Mouse (Mus musculus) cerebellum, postnatal 10 days (tissue): ENCODE measurements at regions not wholly inside any gene's neighbourhood (a gene's known extent, or its start where the extent isn't known, plus 50 kb on each side); places are given as distances from the start of the nearest gene placed in this dataset.

Experiments used
- DNase-seq, 2 experiments: peaks; one replicate each; pipeline ENCODE4 v3.0.0; 2021; ENCODE audit warnings: mixed read lengths in 2 of 2

DNA sequence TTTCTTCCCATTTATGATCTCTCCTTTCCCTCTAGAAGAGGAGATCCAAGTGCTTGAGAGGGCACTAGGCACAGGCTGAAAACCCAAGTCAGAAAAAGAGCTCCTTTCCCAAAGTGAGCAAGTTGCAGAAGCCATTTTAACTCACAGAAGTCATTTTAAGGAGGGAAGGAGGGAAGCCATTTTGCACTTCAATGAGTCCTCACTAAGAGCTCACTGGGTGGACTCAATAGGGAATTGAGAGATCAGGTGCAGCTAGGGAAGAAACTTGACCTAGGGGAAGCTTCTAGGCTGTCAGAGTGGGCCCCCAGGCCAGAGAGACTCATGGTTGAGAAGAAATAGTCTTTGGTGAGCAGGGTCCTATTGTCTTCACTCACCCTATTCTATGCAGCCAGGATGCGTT lies 363.5 kb upstream of the Nrp1 start:
- DNase-seq, result no peak

DNA sequence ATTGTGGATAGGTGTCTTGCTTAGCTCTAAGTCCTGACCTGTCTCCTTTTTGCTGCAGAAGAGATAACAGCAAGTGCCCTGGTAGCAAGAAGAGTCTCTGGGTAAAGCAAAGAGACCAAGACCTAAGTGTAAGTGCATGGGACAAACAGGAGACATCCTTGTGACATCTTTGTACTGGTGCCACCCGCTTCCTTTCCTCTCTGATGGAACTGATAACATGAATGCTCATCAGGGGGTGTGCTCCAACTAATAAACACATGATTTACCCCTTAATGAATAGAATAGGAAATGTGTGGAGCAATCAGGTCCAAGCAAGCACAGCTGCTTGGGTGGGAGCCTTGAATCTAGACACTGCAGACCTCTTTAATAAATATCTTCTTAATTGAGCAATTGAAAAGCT lies 362.9 kb upstream of the Nrp1 start:
- DNase-seq, result no peak

DNA sequence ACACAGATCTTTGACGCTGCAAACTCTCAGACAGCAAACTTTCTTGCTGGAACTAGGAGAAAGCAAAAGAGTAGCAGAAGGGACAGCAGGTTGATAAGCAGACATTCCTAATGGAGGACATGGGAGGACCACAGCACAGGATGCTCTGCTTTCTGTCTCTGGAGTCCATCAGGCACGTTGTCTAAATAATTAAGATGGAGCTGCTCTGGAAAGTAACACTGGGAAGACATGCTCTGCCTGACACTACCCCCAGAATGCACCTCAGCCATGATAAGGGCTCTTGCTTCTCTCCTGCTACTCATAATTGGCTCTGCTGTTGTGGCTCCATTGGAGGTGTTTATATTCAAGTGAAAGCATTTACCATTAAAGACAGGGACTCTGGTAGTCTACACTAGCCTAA lies 356.0 kb upstream of the Nrp1 start:
- DNase-seq, result no peak

DNA sequence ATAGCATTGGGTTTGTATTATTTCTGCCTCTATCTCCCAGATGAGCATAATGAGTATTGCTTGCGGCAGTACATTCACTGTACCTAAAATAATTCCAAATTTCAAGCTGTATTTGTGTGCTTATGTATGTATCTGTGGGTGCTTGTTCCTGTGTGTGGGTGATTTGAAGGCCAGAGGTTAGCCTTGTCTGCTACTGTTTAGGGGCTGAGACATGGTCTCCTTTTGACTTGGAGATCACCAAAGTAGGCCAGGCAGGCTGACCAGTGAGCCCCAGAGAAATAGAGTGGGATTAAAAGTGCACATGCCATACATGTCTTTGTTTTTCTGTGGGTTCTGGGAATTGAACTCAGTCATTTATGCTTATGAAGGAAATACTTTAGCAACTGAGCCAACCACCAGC lies 355.6 kb upstream of the Nrp1 start:
- DNase-seq, result no peak

DNA sequence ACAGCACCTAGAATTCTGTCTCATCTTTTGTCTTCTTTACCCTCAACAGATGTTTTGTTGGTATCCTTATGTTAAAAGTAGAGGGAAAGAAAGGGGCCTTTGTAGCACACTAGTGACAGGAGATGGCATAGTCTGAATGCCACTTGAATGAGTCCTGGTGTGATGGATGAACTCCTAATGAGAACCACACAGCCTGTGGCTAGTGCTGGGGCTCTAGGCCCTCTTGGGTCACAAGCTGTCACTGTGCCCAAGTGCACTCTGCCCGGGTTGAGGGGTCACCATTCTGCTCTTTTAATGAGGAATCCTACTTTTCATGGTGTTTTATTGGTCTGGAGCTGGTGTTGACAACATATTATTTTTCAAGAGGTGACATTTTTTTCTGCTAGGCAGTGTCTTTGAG lies 355.0 kb upstream of the Nrp1 start:
- DNase-seq, result no peak

DNA sequence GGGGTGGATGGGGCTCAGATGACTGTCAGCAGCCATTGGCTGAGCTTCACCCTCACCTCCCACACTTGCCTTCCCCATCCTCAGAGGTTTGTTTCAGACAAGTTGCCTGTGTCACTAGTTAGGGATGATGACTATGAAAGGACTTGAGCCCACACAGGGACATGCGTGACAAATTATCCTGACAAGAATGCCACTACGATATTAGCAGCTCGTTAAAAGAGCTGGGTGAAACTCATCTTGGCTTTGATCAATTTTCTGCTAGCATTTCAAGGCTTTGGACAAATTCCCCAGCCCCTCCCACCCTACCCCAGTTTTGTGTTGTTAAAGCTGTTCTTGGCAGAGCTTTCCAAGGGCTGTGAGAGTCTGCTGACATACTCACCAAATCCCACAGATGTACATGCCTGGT lies 354.5 kb upstream of the Nrp1 start:
- DNase-seq, result no peak

DNA sequence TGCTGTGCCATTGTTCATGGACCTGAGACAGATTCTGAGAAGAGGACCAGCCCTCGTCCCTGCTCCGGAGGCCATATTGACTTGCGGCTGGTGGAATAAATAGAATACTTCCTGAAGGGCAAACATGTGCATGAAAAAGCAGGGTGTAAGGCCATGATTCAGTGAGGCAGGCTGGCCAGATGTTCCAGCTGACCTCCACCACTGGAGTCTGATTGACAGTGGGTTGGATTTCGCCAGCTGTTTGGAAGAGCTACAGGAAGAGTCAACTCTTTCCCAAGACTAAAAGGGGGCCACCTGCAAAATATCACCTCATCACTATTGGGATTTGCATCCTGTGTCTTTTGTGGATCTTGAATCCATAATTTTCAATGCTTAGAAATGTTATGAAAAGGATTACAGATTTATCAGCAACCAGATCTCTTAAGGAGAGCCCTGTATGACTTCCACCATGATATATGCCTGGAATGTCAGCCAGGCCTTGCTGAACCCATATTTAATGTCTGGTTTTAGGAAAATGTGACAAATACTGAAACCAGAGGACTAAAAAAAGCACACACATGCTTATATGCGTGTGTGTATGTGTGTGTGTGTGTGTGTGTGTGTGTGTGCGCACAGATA lies 348.9 kb upstream of the Nrp1 start:
- no peak for DNase-seq

DNA sequence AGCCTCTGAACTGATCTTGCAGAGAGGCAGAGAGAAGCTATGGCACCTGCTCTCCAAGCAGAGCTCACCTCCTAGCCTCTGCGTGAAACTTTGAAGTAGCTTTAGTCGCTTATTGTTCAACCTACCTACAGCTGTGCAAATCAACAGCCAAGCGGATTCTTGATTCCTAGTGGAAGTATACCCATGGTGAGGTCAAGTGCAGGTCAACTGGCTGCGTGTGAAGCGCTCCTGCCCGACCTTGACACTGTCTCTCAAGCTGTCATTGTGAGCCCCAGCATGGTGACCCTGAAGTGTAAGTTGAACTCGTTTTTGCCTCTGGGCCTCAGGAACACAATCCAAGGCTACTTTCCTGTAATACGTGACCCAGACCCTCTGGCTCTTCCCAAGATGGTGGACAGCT lies 341.2 kb upstream of the Nrp1 start:
- no peak for DNase-seq

DNA sequence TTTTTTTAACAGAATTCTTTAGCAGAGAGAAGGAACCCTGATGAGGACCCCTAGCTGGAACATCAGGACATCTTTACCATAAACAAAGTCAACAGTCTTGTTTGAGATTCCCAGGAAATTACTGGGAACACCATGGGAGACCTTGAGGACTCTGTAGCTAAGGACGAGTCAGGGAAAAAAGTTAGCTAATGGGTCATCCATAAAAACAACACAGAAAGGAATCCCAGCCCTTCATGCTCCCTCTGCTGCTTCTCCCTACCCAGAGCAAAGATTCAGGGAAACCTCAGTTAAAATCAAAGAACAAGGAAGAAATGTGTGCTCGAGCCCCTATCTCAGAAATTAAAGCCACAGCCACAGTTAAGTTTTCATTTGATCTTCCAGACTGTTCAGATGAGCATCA lies 334.7 kb upstream of the Nrp1 start:
- DNase-seq, result no peak

DNA sequence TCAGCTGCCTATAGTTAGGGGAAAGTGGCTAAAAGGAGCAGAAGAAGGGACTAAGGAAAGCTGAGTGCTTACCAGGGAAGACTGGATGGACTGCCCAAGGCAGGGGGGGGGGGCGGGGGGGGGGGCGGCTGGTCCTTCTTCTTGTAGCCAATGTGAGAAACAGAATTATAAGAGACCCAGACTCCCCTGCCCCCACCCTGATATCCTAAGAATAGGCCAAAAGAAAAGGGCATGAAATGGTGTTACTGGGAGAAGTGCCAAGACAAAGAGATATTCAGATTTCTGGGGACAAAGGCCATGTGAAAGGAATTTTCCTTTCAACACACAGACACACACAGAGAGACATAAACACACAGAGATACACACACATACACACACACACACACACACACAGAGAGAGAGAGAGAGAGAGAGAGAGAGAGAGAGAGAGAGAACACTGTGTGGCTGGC lies 333.6 kb upstream of the Nrp1 start:
- peak; percentile 42 to 45 for DNase-seq

DNA sequence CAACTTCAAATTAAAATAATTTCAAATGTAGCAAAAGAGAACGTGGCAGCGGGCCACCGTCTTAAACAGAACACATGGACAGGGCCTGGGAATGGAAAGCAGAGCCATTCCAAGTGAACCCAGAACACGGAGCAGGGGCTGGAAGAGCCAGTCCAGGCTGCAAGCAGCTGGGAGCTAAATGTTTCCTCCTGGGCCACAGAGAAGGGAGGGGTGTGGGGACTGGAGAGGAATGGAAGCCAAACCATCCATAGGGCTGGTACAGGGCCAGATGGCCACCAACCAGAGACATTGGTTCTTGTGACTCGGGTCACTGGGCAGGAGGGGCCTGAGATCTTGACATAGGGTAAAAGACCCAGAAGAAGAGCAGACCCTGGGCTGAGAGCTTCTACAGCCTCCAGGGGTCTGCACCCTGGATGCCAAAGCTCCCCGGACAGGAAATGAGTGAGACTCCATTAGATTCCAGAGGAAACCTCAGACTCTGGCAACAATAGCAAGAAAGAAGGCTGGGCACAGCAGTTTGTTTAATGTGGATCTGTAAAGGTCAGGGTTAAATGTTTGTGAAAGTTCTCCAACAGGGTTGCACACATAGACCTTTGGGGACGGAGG lies 333.1 kb upstream of the Nrp1 start:
- DNase-seq, result peak; percentile 83 to 89

DNA sequence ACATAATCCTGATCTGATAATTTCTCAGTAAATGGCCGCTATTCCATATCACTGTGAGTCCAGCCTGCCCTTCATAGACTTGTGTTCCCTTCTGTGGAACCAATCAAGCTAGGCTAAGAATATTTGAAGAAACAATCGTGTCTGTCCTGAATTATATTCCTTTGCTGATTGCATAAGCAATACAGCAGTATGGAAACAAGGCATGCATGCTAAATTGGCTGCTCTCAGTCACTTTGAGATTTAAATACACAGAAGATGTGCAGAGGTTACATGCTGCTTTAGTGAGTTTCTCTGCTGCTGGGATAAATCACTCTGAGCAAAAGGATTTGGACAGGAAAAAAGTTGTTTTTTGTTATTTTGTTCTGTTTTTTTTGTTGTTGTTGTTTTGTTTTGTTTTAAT lies 331.4 kb upstream of the Nrp1 start:
- no peak for DNase-seq

DNA sequence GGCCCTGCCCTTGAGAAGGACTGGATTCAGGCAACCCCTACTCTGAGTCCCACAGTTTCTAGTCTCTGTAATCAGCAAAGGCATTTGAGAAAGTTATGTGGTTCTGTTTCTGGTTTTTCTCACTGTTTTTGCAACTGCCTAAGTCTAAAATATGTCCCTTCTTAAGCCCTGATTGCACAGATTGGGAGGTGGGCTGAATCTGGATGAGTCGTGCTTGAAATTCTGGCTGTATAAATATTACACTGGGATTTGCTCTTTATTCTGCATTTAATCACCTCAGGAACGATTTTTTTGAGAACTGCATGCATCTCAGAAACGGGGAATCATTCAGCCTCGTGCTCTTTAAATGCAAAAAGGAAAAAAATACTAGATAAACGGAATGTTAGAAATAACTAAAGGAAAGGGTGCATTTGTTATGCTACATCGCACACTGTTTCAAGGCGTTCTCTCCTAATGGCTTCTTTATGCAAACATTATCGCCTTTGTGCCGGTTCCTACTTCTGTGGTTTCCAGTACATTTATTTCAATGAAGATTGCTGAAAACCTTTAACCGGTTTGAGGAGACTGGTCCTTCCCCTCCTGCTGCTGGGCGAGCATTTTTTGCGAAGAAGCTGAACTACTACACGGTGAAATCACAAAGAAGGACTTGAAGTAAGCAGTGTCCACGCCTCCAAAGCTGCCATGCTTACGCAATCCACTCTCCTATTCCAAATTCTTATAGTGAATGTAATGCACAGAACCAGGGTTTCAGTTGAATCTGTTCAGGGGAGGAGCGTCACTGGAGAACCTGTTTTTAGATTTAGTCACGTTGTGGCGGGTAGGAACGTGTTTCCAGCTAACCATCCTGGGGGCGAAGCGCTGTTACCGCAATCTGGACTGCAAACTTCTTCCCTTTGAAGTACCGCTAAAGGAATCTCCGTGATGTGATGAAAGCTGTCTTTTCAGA lies 327.8 kb upstream of the Nrp1 start:
- DNase-seq, result no peak

DNA sequence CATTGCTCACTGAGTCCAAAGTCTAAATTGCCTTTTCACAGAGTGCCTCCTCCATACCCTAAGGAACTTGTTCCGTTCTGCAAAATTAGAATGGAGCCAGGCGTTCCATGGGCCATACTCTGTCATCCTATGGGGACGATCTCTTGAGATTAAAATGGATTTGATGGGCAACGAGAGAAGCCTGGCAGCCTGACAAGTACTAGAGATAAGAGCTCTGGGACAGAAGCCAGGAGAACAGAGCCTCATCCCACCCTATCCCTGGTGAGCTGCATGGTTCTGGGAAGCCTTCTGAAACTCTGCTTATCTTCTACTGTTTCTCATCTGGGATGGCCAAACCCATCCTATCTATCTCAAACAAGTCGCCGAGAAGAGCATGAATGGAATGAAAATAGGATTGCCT lies 324.3 kb upstream of the Nrp1 start:
- DNase-seq, result peak; percentile 12 to 25

DNA sequence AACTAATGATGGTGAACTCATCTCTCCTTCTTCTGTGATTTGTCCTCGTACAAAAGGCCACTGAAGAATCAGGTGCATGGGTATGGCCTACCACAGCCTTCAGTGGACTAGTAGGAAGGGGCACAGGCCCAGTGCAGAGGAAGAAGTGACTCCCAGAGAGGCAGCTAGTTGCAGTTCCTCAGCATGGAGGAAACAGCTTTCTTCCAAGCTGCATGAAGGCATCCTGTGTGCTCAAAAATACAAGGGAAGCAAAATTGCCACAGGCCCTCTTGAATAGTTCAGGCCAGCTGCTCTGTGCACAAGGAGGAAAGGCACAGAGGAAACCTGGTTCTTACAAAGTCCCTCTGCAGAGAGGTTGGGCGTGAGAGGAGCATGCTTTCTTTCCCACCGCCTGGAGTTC lies 322.7 kb upstream of the Nrp1 start:
- no peak for DNase-seq

DNA sequence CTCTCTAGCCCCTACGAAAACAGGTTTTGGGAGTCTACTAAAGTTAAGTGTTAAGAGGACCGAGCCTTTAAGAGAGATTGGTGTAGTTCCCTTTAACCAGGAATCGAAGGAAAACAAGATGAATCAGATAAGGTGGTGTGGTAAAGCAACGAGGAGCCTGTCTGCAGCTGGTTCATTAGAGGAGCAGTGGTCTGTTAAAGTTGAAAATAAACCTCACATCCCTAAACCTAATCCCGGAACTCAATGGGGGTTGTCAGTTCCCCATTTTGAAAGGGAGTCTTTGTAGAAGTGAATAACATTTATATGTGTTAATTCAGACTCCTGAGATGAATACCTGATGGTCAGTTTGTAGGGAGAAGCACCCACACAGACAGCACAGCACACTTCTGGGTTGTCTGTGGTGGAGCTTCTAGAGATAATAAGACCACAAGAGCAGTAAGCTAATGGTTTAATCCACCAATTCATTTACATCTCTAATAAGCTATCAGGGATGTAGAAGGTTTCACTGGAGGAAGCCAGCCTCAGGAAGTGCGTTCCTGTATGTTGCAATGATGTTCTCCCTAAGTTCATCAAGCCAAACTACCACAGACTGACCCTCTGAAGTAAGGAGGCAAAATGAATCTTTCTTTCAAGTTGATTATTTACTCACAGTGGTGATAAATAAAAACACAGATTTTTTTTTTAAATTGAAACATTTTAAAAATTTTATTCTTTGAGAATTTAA lies 318.9 kb upstream of the Nrp1 start:
- DNase-seq, result no peak

DNA sequence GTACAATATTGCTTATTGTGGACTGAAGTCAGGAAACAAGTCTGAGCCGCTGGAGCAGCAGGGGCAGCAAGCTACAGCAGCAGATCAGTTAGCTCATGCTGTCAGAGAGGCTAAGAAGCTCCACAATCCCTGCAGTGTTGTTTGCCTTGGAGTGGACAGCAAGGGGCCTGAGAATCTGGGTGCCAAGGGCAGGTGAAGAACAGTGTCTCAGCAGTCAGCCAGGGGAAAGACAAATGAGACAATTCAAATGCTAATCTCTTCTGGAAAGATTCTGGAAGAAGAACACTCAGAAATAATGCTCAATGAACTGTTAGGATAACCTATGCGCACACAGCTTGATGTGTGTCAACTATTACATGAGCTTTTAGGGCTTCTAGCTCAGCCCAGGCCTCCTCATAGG lies 315.5 kb upstream of the Nrp1 start:
- no peak for DNase-seq

DNA sequence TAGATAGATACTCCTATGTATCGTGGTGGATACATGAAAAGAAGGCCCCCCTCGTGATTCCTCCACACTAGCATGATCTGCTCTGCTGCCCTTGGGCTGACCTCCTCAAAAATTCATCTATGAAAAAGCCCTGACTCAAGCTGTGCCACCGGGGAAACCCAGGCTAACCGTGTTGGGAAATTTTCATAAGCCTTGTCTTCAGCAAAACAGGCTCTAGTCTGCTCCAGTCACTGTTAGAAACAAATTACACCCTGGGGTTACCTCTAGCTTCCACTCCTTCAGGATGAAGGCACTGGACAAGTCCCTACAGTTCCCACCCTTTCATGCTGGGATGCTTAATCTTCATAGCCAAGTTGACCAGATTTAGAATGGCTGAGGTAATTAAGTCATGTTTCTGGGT lies 315.0 kb upstream of the Nrp1 start:
- DNase-seq, result no peak

DNA sequence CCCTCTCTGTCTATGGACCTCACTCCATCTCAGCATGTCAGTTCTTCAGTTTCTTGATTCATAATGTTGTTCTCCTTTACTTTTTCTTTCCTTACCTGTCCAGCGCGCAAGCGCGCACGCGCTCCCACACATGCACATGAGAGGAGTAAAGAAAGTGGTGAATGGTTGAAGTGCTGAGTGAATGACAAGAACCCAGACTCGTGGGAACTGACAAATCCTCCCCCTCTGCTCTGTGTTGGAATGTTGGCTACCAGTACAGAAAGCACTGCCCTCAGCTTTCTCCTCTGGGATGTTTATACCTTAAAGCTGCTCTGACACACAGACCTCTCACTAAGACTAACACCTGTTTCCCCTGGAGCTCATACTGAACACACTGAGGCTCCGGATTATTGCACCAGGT lies 302.2 kb upstream of the Nrp1 start:
- no peak for DNase-seq

DNA sequence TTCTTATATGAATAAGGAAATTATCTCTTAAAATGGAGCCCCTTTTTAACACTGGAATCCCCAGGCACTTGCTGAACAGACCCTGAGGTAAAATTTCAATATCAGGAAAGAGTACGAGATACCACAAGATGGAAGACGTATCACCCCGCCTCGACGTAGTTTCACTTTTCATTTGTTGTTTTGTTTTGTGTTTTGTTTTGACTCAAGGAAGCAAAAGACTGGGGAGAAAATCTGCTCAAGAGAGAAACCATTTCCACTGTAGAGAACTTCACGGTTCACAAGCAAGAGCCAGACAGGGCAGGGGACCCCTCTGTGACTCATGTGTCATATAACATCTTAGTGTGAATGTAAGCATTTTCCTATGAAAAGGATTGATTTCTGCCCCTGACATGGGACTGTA lies 300.6 kb upstream of the Nrp1 start:
- DNase-seq, result no peak

DNA sequence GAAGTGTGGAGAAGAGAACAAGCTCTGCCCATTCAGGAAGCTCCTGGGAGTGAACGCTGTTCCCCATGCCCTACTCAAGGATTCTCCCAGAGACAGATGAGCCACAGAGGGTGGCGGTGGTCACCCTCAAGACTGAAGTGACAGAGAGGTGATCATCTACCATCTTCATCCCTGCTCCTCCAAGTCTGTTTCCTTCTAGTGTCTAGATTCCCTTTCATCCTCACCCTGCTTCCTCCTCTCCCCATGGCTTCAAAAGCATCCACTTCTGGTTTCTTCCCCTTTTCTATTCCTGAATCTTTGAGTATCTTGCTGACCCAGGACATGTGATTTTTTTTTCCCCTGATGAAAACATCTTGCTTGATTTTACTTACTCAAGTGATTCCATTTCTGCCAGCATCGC lies 298.6 kb upstream of the Nrp1 start:
- DNase-seq, result no peak

DNA sequence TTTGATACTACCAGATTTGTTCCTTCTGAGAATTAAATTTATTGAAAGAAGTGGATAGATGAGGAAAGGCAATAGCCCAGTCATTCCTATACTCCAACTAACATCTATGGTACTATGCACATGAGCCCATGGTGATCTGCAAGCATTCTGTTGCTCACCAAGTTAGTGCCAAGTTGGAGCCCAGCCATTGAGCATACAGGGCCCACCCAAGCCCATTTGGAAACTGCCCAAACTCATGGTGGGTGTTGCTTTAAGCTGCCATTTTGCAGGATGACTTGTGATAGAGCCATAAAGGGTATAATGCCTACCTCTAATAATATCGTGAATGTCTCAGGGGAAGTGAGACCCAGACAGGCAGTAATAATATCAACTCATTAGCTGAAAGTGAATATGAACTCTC lies 294.2 kb upstream of the Nrp1 start:
- peak; percentile 77 to 84 for DNase-seq

DNA sequence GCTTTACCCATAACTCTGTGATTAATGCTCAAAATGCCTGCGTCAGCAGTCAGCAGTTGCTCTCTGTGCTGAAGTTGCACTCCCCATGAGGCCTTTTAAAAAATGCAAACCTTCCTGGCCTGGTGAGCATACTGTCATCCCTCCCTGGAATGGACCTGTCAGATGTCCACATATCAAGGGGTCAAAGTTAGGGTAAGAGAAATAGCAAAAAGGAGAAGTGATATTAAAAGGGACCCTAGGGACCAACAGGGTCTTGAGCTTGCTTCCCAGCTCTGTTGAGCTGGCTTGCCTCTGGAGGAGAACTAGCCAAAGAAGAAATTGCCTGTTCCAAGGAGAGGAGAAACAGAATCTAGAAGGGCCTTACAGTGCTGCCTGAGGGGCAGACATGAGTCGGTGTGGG lies 293.3 kb upstream of the Nrp1 start:
- DNase-seq, result no peak
